Mouse (Mus musculus): ENCODE data around the gene Krt90. TPM values are rescaled to one million over a fixed set of nuclear protein-coding genes. Genes with fewer than 3 reads are reported as not detected.
"Not testable (repeated sequence)": the region's sequence is repeated elsewhere in the genome, so short reads cannot be mapped to it uniquely, and the experiment has no call there.

The Krt90 gene
- total RNA-seq, 1 experiment from 2014 or later = not detected

DNA sequence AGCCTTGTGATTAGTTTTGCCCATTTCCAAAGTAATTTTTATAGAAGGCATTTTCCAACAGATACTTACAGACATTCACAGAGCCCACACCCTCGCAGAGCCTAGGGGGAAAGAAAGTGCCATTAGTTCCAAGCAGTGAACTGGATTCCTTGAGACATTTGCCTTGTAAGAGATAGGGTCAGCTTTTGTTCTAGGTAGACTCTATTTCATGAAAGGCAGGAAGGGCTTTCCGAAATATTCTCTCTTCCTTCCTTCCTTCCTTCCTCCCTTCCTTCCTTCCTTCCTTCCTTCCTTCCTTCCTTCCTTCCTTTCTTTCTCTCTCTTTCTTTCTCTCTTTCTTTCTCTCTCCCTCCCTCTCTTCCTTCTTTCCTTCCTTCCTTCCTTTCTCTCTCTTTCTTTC, 45.6 kb downstream of the Krt90 start, which contains the start of gene Gm49425:
Gene Gm49425 (minus strand): TSS at position 101 of the 400 bp plus-strand sequence.
- DNase-seq = not testable (repeated sequence)

DNA sequence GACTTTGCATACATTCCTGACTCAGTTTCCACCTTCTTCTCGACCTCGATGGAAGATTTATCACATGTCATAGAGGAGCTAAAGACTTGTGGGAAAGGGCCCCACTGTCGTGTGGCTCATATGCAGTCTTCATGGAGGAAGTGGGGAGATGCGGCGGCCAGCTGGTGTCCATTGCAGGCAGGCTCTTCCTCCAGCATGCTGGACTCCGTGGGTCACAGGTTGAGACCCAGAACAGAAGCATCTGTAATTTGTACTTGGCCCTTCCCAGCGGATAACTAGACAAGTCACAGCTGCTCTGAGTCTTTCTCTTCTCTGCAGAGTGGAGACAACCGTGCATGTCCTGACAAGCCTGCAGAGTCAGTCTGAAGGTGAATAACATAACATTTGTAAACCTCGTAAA, 54.5 kb downstream of the Krt90 start:
- no peak for DNase-seq

DNA sequence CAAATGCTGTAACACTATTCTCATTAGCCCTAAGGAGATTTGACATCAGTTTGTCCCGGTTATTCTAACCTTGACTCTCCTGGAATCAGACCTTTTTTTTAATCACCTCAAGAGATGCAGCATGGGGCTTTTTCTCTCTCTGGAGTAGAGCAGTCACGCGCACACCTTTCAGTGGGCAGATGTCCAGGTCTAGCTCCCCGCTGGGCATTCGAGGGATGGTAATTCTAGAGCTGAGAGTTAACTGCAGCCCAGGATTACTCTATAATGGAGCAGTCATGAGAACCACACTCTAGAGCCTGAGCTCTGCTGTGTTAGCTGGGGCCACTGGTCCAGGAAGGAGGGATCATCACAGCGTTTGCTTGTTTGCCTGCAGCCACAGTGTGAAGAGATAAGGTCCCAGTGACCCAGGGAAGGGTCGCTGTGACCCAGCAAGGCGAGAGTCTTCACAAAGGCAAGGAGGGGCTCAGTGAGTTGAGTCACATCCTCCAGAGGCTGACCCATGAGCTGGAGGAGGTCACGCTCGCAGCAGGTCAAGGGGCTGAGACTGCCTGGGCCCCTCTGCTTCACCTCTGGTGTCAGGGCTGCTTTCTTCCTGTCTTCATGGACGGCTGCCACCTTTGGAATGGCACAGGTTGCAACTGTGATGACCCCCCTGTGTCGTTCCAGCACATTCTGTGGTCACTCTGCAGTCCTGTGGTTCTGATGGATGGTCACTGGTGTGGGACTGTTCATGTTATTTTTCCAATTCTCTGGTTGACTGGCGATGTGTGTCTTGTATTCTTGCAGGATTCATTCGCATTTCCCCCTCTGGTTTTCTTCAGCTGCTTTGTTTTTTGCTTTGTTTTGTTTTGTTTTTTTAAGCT, 55.6 kb downstream of the Krt90 start:
- DNase-seq = no peak

Small RNA genes within 50 kb of the gene (microRNA-seq; reads per million reads assigned to microRNA genes)
- gene Gm44393 (0 reads per million in 2 experiments), gene Gm44460 (0 reads per million in 2 experiments)

Other genes starting within 250 kb of the Krt90 start
- 1.0 and 1.3 TPM in 2 replicates for gene Krt80, start 192.8 kb downstream of the Krt90 start, total RNA-seq (2021)
- 0.67 and 0.76 TPM in 2 replicates for gene Krt7, start 151.9 kb downstream of the Krt90 start, total RNA-seq (2021)
- not detected in 2 replicates for gene Krt87, start 124.1 kb downstream of the Krt90 start, total RNA-seq (2021)
- gene Krt88, start 115.2 kb downstream of the Krt90 start, total RNA-seq (2021) = not detected in 2 replicates
- gene Krt81, start 99.2 kb downstream of the Krt90 start, total RNA-seq (2021) = not detected in 2 replicates
- gene Krt86, start 89.5 kb downstream of the Krt90 start, total RNA-seq (2021) = not detected in 2 replicates
- not detected in 2 replicates for gene Krt83, start 71.4 kb downstream of the Krt90 start, total RNA-seq (2021)
- not detected in 2 replicates for gene Gm49425, start 45.7 kb downstream of the Krt90 start, total RNA-seq (2021)
- not detected in 2 replicates for gene Krt84, start 30.1 kb downstream of the Krt90 start, total RNA-seq (2021)
- gene Krt82, start 12.3 kb downstream of the Krt90 start, total RNA-seq (2021) = not detected in 2 replicates
- gene Krt75, start 11.0 kb upstream of the Krt90 start, total RNA-seq (2021) = not detected in 2 replicates
- gene Gm5414, start 65.2 kb upstream of the Krt90 start, total RNA-seq (2021) = not detected in 2 replicates
- not detected in 2 replicates for gene Gm5478, start 84.4 kb upstream of the Krt90 start, total RNA-seq (2021)
- gene Krt6b, start 117.3 kb upstream of the Krt90 start, total RNA-seq (2021) = not detected in 2 replicates
- gene Krt6a, start 131.4 kb upstream of the Krt90 start, total RNA-seq (2021) = not detected in 2 replicates
- not detected in 2 replicates for gene Krt5, start 149.9 kb upstream of the Krt90 start, total RNA-seq (2021)
- not detected in 2 replicates for gene Krt71, start 180.2 kb upstream of the Krt90 start, total RNA-seq (2021)
- not detected in 2 replicates for gene Krt72, start 223.5 kb upstream of the Krt90 start, total RNA-seq (2021)
- gene Krt73, start 239.4 kb upstream of the Krt90 start, total RNA-seq (2021) = not detected in 2 replicates